Mouse (Mus musculus) megakaryocyte, embryonic 14.5 days (primary cell): ENCODE data around the gene Pfkfb2.

Experiments
- FLI1 ChIP-seq: IDR thresholded peaks from 2 replicates; pipeline ENCODE4 v1.6.1; 2012; ENCODE audit warnings: low read length, inconsistent platforms, mixed read lengths
- GATA1 ChIP-seq: IDR thresholded peaks from 3 replicates; pipeline ENCODE4 v1.6.1; 2012; ENCODE audit warnings: mixed read lengths, low read length, inconsistent platforms, borderline replicate concordance

DNA sequence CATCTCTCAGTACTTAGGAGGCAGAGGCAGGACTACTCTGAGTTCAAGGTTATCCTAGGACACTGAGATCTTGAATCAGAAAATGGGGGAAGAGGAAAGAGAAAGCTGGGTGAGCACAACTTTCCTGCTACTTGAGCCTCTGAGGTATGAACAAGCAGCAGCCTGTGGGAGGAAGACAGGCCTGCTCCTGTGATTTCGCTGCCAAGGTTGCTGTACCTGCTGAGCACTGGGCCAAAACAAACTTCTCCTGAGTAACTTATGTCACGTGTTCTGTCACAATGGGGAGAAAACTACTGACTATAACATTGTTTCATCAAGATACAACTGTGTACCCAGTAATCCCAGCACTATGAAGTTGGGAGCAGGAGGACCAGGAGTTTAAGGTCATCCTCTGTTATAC, 25.4 kb downstream of the Pfkfb2 start:
- no peak for TF ChIP-seq GATA1
- TF ChIP-seq FLI1, result no peak
